Mouse (Mus musculus): Measurements from ENCODE around the gene Abcc10.

The Abcc10 gene

DNA sequence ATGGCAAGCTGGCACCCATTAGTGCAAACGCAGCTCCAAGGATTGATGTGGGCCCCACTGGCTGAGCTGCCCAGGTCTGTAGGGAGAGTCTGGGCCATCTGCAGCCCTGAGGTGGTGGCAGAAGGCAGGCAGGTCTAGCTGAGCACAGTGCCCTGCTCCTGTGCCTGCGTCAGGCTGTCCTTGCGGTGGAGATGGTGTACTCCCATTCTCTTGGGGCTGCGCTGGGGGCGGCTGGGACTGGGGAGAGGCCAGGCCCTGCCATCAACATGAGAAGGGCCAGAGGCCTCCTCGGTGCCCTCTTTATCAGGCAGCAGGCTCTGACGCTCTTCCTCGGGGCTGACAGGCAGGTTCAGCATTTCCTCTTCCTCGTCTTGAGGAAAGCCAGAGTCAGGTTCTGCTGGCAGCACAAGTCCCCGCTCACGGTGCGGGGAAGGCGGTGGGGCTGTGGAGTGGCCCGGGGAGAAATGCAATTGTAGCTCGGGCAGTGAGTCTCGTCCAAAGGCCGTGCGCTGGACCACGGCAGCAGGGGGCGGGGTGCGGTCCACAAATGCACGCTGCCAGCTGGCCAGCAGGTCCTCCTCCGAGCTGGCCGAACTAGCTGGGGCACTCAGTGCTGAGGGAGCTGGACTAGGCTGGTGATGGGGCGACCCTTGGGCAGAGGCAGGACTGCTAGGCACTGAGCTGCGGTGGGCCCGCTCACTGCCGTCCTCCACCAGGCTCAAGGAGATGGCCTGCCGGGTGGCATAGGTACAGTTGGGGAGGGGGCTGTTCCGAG is 69.7 kb downstream of the Abcc10 start:
- no peak for DNase-seq (ENCODE audit: low spot score)

DNA sequence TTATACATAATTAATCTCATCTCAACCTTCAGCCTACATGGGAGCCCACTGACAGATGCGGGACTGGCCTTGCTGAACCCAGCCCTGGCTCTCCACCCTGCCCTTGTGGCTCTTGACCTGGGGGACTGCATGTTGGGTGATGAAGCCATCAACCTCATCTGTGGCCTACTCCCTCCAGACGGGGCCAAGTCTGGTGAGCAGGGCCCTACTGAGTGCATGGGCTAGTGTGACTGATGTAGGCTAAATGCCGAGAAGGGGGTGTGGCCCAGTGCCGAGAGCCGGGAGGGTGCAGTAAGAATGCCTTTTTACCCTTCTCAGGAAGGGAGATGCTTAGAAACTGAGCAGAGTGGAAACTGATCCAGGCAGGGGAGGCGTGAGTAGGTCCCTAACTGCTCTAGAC is 73.0 kb downstream of the Abcc10 start:
- DNase-seq (ENCODE audit: low spot score): no peak

DNA sequence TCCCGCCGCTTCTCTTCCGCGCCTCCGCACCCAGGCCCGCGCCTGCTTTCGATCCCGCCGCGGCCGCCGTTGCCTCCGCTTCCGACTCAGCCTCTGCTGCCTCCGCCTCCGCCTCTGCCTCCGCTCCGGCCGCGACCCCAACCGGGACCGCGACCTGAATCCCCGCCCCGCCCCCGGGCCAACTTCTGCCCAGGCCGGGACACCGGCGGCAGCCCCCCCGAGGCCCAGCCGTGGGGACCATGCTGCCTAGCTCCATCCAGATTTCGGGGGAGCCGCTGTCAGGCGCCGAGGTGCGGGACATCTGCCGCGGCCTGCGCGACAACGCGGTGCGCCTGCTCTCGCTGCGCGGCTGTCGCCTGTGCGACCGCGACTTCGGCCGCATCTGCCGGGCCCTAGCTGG is 74.0 kb downstream of the Abcc10 start:
- DNase-seq (ENCODE audit: low spot score): no peak

DNA sequence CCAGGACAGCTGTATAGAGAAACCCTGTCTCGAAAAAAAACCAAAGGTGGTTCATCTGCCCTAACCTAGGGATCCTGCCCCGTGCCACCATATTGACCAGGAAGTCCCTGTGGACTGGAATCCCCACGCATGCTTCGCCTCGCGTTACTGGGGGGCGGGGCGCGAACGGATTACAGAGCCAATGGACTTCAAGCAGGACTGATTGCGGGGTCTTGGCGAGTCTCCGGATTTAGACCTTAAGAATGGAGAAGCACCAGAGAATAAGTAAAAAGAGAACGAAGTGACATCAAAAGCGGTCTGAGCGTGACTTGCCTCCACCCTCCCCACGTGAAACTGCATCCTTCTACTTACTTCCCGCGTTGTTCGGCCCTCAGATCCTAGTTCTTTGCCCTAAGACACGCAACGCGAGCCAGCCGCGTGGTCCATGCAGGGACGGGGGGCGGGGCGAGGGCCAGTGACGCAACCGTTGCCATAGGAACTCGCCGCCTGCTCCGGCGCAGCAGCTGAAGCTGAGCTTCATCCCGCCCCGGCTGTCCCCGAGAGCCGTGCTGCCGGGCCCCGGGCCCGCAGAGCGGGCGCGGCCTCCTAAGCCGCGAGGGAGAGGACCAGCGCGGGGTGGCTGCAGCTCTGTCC is 74.6 kb downstream of the Abcc10 start, which contains the start of gene Lrrc73:
Lrrc73 (plus strand) TSS at position 80 of the 633 bp plus-strand sequence.
- DNase-seq (ENCODE audit: low spot score): peak; percentile 74
